Mouse (Mus musculus): Measurements from ENCODE around the gene Hspg2.

The Hspg2 gene

DNA sequence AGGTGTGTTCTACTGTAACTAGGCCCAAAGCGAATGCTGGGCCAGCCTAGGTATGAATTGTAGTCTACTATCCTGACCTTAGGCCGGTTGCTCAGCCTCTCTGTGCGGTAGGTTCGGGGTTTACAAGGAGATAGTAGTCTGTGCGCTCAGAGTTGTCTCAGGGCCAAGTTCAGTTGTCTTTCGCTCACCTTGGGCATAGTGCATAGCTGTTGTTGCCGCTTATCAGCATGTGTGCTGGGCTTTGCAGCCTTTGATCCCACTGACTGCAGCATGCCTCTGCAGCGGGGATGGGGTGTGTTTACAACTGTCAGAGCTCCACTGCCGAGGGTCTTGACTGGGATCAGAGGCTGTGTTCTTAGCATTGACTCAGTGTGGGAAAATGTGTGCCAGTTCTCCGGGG, 74.4 kb downstream of the Hspg2 start:
- POLR2A ChIA-PET: interaction anchor here in 1 of 4 experiments (1.0 to 1.6 kb wide), 3 partner anchors 8 to 13 kb away, joined by 3 to 5 read pairs (median 4); no protein-coding TSS in a partner anchor
- CTCF ChIA-PET: interaction anchor here in 1 of 4 experiments (1.3 kb wide), 1 partner anchor 99 kb away, joined by 4 read pairs; no protein-coding TSS in a partner anchor

DNA sequence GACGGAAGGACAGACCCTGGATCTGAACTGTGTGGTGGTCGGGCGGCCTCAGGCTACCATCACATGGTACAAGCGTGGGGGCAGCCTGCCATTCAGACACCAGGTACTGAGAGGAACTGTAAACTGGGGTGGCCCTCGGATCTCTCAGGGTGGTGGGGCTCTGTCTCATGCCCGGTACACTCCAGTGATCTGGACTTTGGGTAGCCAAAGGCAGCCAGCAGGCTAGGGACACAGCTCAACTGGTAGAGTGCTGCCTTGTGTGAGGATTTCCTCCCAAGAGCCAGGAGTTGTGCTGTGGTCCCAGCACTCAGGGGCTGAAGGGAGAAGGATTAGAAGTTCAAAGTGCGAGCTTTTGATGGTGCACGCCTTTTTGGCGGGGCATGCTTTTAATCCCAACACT, 77.0 kb downstream of the Hspg2 start:
- ChIA-PET POLR2A (interaction anchor here in 2 of 4 experiments (0.7 to 1.4 kb wide), 5 partner anchors 15 to 226 kb away, joined by 3 to 4 read pairs (median 3); no protein-coding TSS in a partner anchor), CTCF (interaction anchor here (0.6 to 3.5 kb wide), 28 partner anchors 8 to 258 kb away, joined by 3 to 33 read pairs (median 4); partner anchors contain the start of gene 1700013G24Rik (in 1 of the 4))

DNA sequence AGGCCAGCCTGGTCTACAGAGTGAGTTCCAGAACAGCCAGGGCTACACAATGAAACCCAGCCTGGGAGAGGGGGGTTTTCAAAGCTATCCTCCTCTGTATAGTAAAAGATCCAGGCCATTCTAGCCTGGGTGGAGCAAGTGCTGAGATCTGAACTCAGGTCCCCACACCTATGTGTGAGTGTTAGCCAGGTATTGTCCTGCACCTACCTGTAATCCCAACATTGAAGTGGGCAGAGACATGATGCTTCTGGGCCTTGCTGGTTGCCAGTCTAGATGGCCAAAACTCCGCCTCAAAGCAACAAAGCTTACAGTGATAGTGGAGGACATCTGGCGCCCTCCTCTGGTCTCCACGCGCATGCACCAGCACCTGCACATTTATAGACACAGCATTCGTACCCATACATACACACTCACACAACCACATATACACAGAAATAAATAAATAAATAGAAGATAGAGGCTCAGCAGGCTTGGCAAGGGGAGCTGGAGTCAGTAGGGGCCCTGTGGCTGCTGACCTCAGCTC, 77.5 kb downstream of the Hspg2 start:
- POLR2A ChIA-PET: interaction anchor here (0.6 to 1.4 kb wide), 9 partner anchors 9 to 226 kb away, joined by 3 to 4 read pairs (median 3); no protein-coding TSS in a partner anchor
- CTCF ChIA-PET: interaction anchor here (0.6 to 3.5 kb wide), 31 partner anchors 9 to 415 kb away, joined by 3 to 33 read pairs (median 4); partner anchors contain the start of gene 1700013G24Rik (in 1 of the 4)

DNA sequence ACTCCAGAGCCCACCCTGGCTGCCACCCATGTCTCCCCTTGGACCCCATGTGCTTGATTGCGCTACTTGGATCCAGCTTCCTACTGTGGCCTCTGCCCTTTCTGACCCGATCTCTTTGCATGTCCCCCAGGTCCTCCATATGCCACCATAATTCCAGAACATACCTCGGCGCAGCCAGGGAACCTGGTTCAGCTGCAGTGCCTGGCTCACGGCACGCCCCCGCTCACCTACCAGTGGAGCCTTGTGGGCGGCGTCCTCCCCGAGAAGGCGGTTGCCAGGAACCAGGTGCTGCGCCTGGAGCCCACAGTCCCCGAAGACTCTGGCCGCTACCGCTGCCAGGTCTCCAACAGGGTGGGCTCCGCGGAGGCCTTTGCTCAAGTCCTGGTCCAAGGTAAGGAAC, 84.9 kb downstream of the Hspg2 start:
- ChIA-PET POLR2A (no interaction called here), CTCF (interaction anchor here in 1 of 4 experiments (0.6 kb wide), 1 partner anchor 1149 kb away, joined by 3 read pairs; no protein-coding TSS in a partner anchor)

DNA sequence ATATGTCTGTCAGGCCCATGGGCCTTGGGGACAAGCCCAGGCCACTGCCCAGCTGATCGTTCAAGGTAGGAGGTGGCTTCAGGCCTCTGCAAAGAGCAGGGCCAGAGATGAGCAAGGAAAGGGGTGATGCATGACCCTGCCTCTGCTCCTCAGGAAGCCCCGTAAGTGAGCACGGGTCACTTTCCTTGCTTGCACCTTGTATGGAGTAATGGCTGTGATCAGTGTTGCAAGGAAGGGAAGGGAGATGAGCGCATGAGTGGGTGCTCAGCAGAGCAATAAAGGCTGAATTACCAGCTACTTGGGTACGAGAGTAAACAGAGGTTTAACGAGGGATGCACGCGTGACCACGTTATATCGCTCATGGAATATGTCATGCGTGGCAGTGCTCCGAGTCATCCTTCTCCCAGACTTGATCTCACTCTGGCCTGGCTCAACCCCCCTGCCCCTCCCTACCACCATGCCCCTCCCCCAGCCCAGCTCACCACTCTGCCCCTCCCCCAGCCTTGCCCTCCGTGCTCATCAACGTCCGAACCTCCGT, 88.2 kb downstream of the Hspg2 start:
- ChIA-PET POLR2A (interaction anchor here in 2 of 4 experiments (0.8 to 1.1 kb wide), 2 partner anchors 16 to 17 kb away, joined by 3 to 4 read pairs; no protein-coding TSS in a partner anchor), CTCF (interaction anchor here in 2 of 4 experiments (0.9 to 1.6 kb wide), 5 partner anchors 11 to 25 kb away, joined by 3 to 4 read pairs (median 3); no protein-coding TSS in a partner anchor)

DNA sequence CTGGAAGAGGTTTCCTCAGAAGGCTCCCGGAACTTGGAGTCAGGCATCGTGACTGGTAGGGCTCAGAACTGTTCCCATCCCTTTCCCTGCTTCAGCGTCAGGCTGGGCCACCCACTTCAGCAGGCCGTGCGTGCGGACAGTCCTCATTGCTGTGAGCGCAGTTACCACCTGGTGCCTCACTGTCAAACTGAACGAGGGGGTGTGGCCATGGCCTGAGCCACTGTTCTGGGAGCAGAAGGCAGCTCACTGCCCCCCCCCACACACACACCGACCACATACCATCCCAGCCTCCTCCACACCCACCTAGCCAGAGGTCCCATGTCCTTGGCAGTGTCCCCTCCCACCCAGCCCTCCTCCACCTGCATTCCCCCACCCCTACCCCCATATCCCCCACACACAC, 101.3 kb downstream of the Hspg2 start:
- ChIA-PET POLR2A (interaction anchor here in 2 of 4 experiments (0.8 to 1.2 kb wide), 4 partner anchors 17 to 50 kb away, joined by 3 read pairs; partner anchors contain the start of gene Usp48 (in 1 of the 2)), CTCF (interaction anchor here in 2 of 4 experiments (0.6 to 1.9 kb wide), 4 partner anchors 12 to 271 kb away, joined by 4 read pairs; no protein-coding TSS in a partner anchor)

DNA sequence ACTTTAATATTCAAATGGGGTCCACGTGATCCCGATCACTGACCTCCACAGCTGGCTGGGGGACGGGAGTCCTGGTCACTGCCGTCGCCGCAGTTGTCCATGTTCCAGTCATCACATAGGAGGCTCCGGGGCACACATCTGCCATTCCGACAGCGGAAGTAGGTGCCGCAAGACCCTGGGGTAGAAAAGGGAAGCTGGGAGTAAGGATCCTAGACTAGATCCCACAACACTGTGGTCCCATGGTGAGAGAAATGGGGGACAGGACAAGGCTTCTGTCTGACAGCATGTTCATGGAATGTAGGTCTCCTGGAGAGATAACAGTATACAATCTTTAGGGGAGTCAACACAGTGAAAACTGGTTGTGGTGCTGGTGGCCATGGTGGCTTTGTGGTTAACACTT, 105.9 kb downstream of the Hspg2 start, which contains the start of gene Ldlrad2:
Gene Ldlrad2, minus strand, starts transcription at position 101 of the 400 bp plus-strand sequence.
- CTCF ChIA-PET: no interaction called here
- POLR2A ChIA-PET: interaction anchor here in 1 of 4 experiments (0.9 to 1.6 kb wide), 2 partner anchors 12 to 19 kb away, joined by 3 to 6 read pairs; partner anchors contain the start of gene Usp48

DNA sequence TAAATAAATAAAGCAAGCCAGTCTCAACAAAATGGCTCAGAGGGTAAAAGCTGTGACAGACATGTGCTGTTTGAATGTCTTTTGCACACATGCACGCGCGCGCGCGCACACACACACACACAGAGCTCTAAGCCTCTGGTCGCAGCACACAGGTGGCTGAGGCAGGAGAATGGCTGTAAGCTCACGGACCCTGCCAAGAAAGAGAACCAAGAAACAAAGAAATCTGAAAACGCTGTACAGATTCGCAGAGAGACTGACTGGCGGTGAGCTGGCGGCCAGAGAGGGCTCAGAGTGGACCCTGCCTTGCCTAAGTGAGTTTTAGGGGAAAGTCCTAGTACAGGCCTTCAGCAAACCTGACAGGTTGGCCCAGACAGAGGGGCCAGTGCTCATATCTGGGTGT, 108.9 kb downstream of the Hspg2 start:
- ChIA-PET CTCF (interaction anchor here in 3 of 4 experiments (0.6 to 1.8 kb wide), 19 partner anchors 9 to 258 kb away, joined by 3 to 17 read pairs (median 3); partner anchors contain the start of gene Cela3b (in 1 of the 3)), POLR2A (interaction anchor here in 3 of 4 experiments (0.6 to 2.0 kb wide), 10 partner anchors 9 to 108 kb away, joined by 3 to 10 read pairs (median 4); partner anchors contain the start of gene Usp48 (in 1 of the 3))

DNA sequence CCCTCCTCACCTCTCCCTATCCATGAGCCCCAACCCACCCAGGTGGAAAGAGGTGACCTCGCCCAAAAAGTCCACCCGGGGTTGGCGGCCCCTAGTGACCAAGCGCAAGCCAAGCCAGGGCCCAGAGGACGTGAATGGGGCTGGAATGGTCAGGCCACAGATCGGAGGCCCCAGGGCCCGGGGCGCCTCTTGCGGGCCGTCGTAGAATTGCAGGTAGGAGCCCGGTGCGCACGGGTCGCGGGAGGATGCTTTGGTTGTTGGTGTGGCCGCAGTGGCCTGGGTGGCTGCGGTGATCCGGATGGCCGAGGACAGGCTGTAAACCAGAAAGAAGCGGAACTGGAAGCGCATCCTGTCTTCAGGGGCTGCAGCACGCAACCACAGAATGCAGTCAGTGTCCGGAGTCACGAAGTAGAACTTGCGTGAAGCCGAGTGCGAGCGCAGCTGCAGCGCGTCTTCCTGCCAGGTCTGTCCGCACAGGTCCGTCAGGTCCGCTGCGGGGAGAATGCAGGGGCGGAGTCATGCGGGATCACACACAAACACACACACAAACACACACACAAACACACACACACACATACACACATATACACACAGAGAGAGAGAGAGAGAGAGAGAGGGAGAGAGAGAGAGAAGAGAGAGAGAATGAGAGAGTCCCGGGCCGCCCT, 109.7 kb downstream of the Hspg2 start:
- ChIA-PET CTCF (interaction anchor here (0.5 to 1.8 kb wide), 14 partner anchors 8 to 683 kb away, joined by 3 to 17 read pairs (median 3); partner anchors contain the start of gene Cela3b (in 1 of the 4)), POLR2A (interaction anchor here in 3 of 4 experiments (0.6 to 2.0 kb wide), 7 partner anchors 9 to 109 kb away, joined by 3 to 10 read pairs (median 4); partner anchors contain the start of gene Usp48 (in 1 of the 3))

DNA sequence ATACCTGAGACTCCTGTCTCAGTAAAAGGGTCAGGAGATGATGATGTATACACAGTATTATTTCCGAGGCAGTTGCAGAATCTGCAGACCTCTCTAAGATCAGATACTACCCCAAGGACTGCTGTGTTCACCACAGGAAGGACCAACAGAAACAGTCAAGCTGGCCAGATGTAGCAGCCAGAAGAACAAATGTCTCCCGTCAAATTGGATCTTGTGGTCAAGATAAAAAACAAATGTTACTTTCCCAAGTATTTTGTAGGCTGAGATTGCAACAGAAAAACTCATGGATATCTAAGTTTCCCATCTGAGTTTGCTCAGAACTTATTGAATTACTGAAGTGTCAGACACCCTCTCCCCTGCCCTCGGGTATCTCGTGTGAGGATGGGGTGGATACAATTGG, 111.2 kb downstream of the Hspg2 start:
- ChIA-PET CTCF (interaction anchor here in 2 of 4 experiments (0.6 to 0.9 kb wide), 3 partner anchors 136 to 329 kb away, joined by 3 to 4 read pairs (median 4); no protein-coding TSS in a partner anchor), POLR2A (interaction anchor here in 1 of 4 experiments (0.7 to 5.1 kb wide), 2 partner anchors 15 to 224 kb away, joined by 3 to 23 read pairs; partner anchors contain the start of gene Usp48)

DNA sequence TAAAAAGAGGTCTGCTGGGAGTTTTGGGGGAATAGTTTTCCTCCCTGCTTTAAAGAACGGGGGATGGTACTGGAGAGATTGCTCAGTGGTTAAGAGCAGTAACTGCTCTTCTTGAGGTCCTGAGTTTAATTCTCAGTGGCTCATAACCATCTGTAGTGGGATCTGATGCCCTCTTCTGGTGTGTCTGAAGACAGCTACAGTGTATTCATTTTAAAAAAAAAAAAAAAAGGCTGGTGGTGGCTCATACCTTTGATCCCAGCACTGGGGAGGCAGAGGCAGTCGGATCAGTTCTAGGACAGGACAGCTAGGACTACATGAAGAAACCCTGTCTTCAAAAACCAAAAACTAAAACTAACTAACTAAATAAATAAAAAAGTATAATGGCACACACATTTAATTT, 111.7 kb downstream of the Hspg2 start:
- CTCF ChIA-PET: interaction anchor here in 2 of 4 experiments (0.6 to 0.9 kb wide), 3 partner anchors 137 to 330 kb away, joined by 3 to 4 read pairs (median 4); no protein-coding TSS in a partner anchor
- POLR2A ChIA-PET: interaction anchor here in 2 of 4 experiments (1.3 to 5.1 kb wide), 3 partner anchors 14 to 36 kb away, joined by 3 to 23 read pairs (median 12); partner anchors contain the start of gene Usp48 (in 2 of the 2)

DNA sequence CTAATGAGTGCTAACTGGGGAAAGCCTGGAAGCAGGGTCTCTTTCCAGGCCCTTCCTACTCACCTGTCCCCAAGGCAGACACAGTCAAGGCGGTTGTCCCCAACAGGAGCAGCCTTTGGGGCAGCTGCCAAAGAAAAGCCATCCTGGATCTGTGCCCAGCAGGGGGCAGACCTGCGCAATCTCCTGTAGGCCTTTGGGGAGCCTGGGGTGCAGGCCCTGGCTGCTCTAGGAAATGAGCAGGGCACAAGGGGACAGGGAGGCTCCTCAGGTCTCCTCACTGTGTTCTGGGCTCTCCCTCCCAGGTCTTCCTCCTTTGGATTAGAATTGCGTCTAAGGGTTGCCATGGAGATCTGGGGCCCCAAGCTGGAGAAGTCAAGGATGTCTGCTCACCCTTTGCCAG, 113.2 kb downstream of the Hspg2 start:
- CTCF ChIA-PET: interaction anchor here (0.5 to 2.9 kb wide), 16 partner anchors 11 to 220 kb away, joined by 3 to 12 read pairs (median 3); partner anchors contain the start of gene Usp48 (in 2 of the 4)
- POLR2A ChIA-PET: interaction anchor here in 3 of 4 experiments (0.7 to 5.1 kb wide), 11 partner anchors 12 to 221 kb away, joined by 3 to 23 read pairs (median 4); partner anchors contain the start of gene Usp48 (in 3 of the 3)

DNA sequence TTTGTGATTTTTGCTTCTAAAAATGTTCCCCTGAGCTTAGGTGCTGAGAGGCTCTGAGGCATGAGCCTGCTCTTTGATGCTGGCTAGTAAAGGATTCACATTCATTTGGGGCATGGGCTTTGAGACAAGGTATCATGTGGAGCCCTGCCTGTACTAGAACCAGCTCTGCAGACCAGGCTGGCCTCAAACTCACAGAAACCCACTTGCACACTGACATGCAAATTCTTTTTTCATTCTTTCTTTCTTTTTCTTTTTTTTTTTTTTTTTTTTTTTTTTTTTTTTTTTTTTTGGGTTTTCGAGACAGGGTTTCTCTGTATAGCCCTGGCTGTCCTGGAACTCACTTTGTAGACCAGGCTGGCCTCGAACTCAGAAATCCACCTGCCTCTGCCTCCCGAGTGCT, 120.5 kb downstream of the Hspg2 start:
- ChIA-PET POLR2A (interaction anchor here in 3 of 4 experiments (1.0 to 2.6 kb wide), 11 partner anchors 10 to 71 kb away, joined by 3 to 9 read pairs (median 5); no protein-coding TSS in a partner anchor), CTCF (interaction anchor here in 1 of 4 experiments (0.9 kb wide), 1 partner anchor 136 kb away, joined by 4 read pairs; no protein-coding TSS in a partner anchor)

DNA sequence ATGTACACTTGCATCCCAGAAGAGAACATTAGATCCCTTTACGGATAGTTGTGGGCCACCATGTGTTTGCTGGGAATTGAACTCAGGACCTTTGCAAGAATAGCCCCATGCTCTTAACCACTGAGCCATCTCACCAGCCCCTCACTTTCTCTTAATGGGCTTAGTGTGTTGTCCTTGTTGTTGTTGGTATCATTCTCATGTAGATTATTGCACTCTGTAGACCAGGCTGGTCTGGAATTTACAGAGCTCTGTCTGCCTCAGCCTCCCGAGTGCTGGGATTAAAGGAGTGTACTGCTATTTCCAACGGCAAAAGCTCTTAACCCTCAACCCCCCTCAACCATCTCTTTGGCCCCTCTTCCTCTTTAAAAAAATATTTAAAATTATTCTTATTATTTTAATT, 121.0 kb downstream of the Hspg2 start:
- ChIA-PET CTCF (interaction anchor here in 1 of 4 experiments (0.7 to 1.6 kb wide), 3 partner anchors 12 to 136 kb away, joined by 3 to 6 read pairs (median 4); no protein-coding TSS in a partner anchor), POLR2A (interaction anchor here (0.8 to 2.6 kb wide), 15 partner anchors 9 to 212 kb away, joined by 3 to 9 read pairs (median 4); no protein-coding TSS in a partner anchor)

DNA sequence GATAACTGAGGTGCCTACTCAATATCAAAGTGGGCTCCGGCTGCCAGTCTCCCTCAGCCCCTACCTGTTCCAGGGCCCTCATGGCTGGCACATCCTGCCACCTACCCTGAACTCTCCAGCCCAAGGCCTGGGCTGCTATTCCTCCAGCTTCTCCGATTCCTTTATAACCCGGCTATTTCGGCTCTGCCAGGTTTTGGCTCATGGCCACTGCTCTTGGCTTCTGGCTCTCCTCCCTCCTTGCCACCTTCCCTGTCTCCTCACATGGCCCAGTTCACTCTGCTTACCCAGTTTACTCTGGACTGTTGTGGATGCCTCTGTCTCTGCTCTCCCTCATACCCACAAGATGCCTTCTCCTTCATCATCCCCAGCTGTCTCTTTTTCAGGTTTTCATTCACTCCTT, 122.4 kb downstream of the Hspg2 start:
- POLR2A ChIA-PET: interaction anchor here in 2 of 4 experiments (0.6 to 2.6 kb wide), 9 partner anchors 8 to 122 kb away, joined by 3 to 9 read pairs (median 4); partner anchors contain the start of gene Hspg2 (in 1 of the 2)
- CTCF ChIA-PET: interaction anchor here in 1 of 4 experiments (0.7 to 1.6 kb wide), 2 partner anchors 13 to 14 kb away, joined by 3 to 6 read pairs; no protein-coding TSS in a partner anchor

DNA sequence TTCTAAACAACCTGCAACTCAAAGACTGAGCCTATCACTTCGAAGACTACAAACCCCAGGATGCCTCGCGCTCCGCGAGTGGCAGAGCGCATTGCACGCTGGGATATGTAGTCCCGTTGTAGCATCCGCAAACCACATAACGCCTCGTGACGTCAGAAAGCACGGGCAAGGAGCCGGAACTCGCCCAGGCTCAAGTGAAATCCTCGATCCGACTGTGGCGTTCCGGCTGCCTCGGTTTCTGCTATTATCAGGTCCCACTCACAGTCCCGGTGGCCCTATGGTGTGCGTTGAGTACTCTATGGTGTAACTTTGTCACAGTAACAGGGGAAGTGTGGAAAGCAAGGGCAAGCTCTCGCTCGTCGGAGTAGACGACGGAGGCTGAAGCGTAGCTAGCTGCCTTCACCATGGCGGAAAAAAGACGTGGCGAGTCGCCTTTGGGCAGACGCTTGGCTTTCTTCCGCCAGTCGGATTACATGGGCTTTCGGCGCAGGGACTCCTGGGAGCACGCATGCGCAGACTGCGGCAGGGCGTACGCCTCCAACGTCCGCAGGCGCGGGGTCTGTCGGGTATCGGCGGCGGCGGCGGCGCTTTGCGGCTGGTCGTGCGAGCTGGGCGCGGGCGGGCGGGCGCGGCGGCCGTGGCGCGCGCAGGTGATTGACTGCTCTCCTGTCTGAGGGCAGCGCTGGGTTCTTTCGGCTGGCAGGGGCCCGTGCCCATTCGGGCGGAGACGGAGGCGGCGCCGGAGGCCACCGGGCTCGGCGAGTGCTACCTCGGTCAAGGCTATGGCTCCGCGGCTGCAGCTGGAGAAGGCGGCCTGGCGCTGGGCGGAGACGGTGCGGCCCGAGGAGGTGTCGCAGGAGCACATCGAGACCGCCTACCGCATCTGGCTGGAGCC, 125.3 kb downstream of the Hspg2 start, which contains the start of gene Usp48:
Gene Usp48, plus strand, starts transcription at position 155 of the 895 bp plus-strand sequence.
- CTCF ChIA-PET: interaction anchor here in 3 of 4 experiments (0.6 to 2.1 kb wide), 7 partner anchors 10 to 93 kb away, joined by 3 to 12 read pairs (median 4); no protein-coding TSS in a partner anchor

More for the DNA sequence above, 125.3 kb downstream of the Hspg2 start, which contains the start of gene Usp48:
- POLR2A ChIA-PET: interaction anchor here (0.5 to 14.7 kb wide), 65 partner anchors 8 to 1407 kb away, joined by 3 to 325 read pairs (median 7); partner anchors contain the start of genes Hspg2 (in 2 of the 4) and Cdc42 (in 1 of the 4)

Data from embryonic stem cell, embryonic (primary cell).